Mouse (Mus musculus) testis, adult 2 months (tissue): ENCODE results near the gene Smtnl2.

ENCODE experiments used
- CTCF ChIP-seq: fragments of 200-500 bp; IDR thresholded peaks from 2 replicates; pipeline ENCODE4 v1.5.1; 2012; ENCODE audit warnings: low read depth, mild to moderate bottlenecking, inconsistent platforms, low read length, moderate library complexity; ENCODE audit not compliant: control insufficient read depth, insufficient read depth, insufficient replicate concordance
- POLR2A ChIP-seq: fragments of 200-500 bp; IDR thresholded peaks from 2 replicates; pipeline ENCODE4 v1.6.1; 2012; ENCODE audit warnings: low read depth, mild to moderate bottlenecking, inconsistent platforms, low read length, moderate library complexity; ENCODE audit not compliant: control insufficient read depth

DNA sequence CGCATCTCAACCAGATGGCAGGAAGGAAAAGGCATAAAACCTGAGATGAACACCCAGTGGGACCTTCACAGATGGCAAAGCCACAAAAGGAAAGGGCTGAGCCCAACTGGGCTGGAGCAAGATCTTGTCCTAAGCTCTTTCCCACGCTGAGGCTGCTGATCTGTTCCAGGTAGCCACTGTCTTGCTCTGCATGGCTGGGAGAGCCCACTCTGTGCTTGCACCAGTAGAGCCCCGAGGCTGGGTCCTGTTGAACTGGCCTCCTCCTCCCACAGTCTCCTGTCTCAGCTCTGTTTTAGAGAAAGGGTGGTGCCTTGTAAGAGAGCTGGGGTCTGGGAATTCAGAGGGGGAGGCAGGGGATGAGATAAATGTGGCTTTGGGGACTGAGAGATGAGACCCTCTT is 4.4 kb downstream of the Smtnl2 start:
- TF ChIP-seq CTCF: no peak
- no peak for TF ChIP-seq POLR2A
